Mouse (Mus musculus) small intestine, adult 2 months (tissue): ENCODE results near the gene Glis2. TPM values are rescaled to one million over a fixed set of nuclear protein-coding genes. Genes with fewer than 3 reads are reported as not detected.
A peak's percentile ranks its signal among the peaks of the same experiment; 100 is the strongest.

Experiments
- H3K27ac ChIP-seq: fragments of 200-500 bp; 2 replicates; pipeline ENCODE4 v1.5.1; 2012; ENCODE audit warnings: low read depth, low read length, control low read depth, inconsistent platforms; ENCODE audit not compliant: insufficient read depth
- H3K27me3 ChIP-seq: fragments of 200-500 bp; 2 replicates; pipeline ENCODE4 v1.6.1; 2012; ENCODE audit warnings: mild to moderate bottlenecking, moderate library complexity, low read length, inconsistent platforms; ENCODE audit not compliant: control insufficient read depth, insufficient read depth
- H3K36me3 ChIP-seq: fragments of 200-500 bp; 2 replicates; pipeline ENCODE4 v1.6.1; 2012; ENCODE audit warnings: mild to moderate bottlenecking, low read length, control low read depth, inconsistent platforms; ENCODE audit not compliant: control insufficient read depth, insufficient read depth
- H3K4me1 ChIP-seq: fragments of 200-500 bp; 2 replicates; pipeline ENCODE4 v1.6.1; 2012; ENCODE audit warnings: low read length, inconsistent platforms, mixed read lengths; ENCODE audit not compliant: control insufficient read depth, insufficient read depth, insufficient read length
- H3K4me3 ChIP-seq: fragments of 200-500 bp; 2 replicates; pipeline ENCODE4 v1.5.1; 2012; ENCODE audit warnings: low read depth, mild to moderate bottlenecking, control low read depth, inconsistent platforms, low read length, moderate library complexity
- CTCF ChIP-seq: fragments of 200-500 bp; IDR thresholded peaks from 2 replicates; pipeline ENCODE4 v1.5.1; 2012; ENCODE audit warnings: low read depth, mild to moderate bottlenecking, control low read depth, inconsistent platforms, low read length, moderate library complexity, mixed read lengths; ENCODE audit not compliant: insufficient replicate concordance, insufficient read length; ENCODE audit errors: extremely low read depth
- POLR2A ChIP-seq: fragments of 200-500 bp; IDR thresholded peaks from 2 replicates; pipeline ENCODE4 v1.6.1; 2012; ENCODE audit warnings: low read depth, mild to moderate bottlenecking, control low read depth, inconsistent platforms, low read length, moderate library complexity
- WGBS: fragments of 180-500 bp; shearing (Covaris S2); methylation state at CpG from one replicate; pipeline ENCODE4 v1.1.7; 2018; 5-methylcytosine and 5-hydroxymethylcytosine counted together
- polyA plus RNA-seq: library from polyadenylated mRNA; depleted of rRNA; stranded (reverse); fragments of >200 nt; gene quantifications from 2 replicates; pipeline ENCODE4 v1.2.3, GENCODE M21; 2012

Gene Glis2
- polyA plus RNA-seq, 1 experiment = 10.1 TPM

GRCm38 (mm10) chr16:4647651-4648141, 53.2 kb downstream of the Glis2 start:
- Histone ChIP-seq H3K4me3 (no peak overlapping the region), H3K27me3 (no peaks in the 10 kb centered on the region), H3K4me1 (peaks cover 4% of the 10 kb centered on the region), H3K36me3 (peaks cover 38% of the 10 kb centered on the region), H3K27ac (peak overlapping the region; percentile 16; the same call in 1 of the 2 replicates)
- TF ChIP-seq POLR2A = no peak
- peak; percentile 5; the same call in 1 of the 2 replicates for TF ChIP-seq CTCF
- WGBS = 76% methylated on average over 13 of the region's 13 CpGs

DNA sequence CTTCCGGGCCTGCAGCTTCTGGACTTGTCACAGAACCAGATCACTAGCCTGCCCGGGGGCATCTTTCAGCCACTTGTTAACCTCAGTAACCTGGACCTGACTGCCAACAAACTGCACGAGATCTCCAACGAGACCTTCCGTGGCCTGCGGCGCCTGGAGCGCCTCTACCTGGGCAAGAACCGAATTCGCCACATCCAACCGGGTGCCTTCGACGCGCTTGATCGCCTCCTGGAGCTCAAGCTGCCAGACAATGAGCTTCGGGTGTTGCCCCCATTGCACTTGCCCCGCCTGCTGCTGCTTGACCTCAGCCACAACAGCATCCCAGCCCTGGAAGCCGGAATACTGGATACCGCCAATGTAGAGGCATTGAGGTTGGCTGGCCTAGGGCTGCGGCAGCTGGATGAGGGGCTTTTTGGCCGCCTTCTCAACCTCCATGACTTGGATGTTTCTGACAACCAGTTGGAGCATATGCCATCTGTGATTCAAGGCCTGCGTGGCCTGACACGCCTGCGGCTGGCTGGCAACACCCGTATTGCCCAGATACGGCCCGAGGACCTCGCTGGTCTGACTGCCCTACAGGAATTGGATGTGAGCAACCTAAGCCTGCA, 54.0 kb downstream of the Glis2 start:
- 93% methylated on average over 28 of the region's 28 CpGs for WGBS
- no peaks in the 10 kb centered on the region for H3K4me1 ChIP-seq
- H3K36me3 ChIP-seq = peaks cover 41% of the 10 kb centered on the region
- no peak overlapping the region for H3K4me3 ChIP-seq
- no peaks in the 10 kb centered on the region for H3K27me3 ChIP-seq
- TF ChIP-seq POLR2A (no peak), CTCF (no peak)
- no peak overlapping the region for H3K27ac ChIP-seq

GRCm38 (mm10) chr16:4649211-4649610, 54.7 kb downstream of the Glis2 start:
- Histone ChIP-seq H3K27me3 (no peaks in the 10 kb centered on the region), H3K27ac (no peak overlapping the region), H3K36me3 (peaks cover 44% of the 10 kb centered on the region), H3K4me3 (no peak overlapping the region), H3K4me1 (no peaks in the 10 kb centered on the region)
- no peak for TF ChIP-seq CTCF
- TF ChIP-seq POLR2A = no peak
- WGBS = 92% methylated on average over 5 of the region's 5 CpGs

GRCm38 (mm10) chr16:4649692-4650091, 55.2 kb downstream of the Glis2 start:
- no peaks in the 10 kb centered on the region for H3K27me3 ChIP-seq
- H3K36me3 ChIP-seq = peaks cover 48% of the 10 kb centered on the region
- no peak overlapping the region for H3K27ac ChIP-seq
- no peaks in the 10 kb centered on the region for H3K4me1 ChIP-seq
- TF ChIP-seq CTCF (no peak), POLR2A (no peak)
- no peak overlapping the region for H3K4me3 ChIP-seq
- 91% methylated on average over 11 of the region's 11 CpGs for WGBS

DNA sequence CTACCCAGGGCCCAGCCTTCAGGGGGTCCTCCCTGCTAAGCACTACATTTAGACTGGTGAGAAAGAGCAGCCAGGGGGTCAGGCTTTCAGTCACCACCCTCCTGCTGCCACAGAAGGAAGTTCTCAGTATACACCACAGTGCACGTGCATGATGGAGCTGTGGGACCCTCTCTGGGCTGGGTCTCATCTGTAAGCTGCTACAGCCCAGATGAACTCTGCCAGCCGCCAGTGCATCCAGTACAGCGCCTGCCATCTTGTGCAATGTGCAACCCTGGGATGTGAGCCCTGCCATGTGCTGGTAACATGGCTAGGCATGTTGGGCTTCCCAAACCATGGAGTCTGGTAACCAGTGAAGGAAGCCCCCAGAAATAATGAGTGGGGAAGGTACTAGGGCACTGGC, 55.6 kb downstream of the Glis2 start:
- TF ChIP-seq CTCF (no peak), POLR2A (no peak)
- 92% methylated on average over 3 of the region's 3 CpGs for WGBS
- Histone ChIP-seq H3K27me3 (no peaks in the 10 kb centered on the region), H3K36me3 (peaks cover 53% of the 10 kb centered on the region), H3K27ac (no peak overlapping the region), H3K4me3 (no peak overlapping the region), H3K4me1 (0 out of 2 replicates have a peak, but pooled peaks cover under 1% of the 10 kb centered on the region)

DNA sequence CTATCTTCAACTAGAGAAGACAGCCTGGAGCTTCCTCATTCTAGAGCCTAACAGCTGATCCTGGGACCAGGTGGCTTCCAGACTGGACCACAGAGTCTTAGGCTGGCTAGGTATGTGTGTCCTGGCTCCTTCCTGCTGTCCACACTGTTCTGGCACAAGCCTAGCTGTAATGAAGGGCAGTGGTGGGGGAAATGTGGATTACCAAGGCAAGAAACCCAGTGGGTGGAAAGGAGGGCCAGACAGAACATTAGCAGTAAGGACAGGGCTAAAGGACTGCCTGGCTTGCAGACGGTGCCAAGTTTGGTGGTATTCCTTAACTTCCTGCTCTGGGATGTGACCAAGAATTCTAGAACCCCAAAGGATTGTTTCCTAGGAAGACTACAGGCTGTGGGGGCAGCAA, 56.6 kb downstream of the Glis2 start:
- no peak for TF ChIP-seq POLR2A
- Histone ChIP-seq H3K27ac (no peak overlapping the region), H3K4me3 (no peak overlapping the region), H3K4me1 (0 out of 2 replicates have a peak, but pooled peaks cover 5% of the 10 kb centered on the region), H3K27me3 (no peaks in the 10 kb centered on the region), H3K36me3 (peaks cover 59% of the 10 kb centered on the region)
- 82% methylated on average over 1 of the region's 1 CpGs for WGBS

DNA sequence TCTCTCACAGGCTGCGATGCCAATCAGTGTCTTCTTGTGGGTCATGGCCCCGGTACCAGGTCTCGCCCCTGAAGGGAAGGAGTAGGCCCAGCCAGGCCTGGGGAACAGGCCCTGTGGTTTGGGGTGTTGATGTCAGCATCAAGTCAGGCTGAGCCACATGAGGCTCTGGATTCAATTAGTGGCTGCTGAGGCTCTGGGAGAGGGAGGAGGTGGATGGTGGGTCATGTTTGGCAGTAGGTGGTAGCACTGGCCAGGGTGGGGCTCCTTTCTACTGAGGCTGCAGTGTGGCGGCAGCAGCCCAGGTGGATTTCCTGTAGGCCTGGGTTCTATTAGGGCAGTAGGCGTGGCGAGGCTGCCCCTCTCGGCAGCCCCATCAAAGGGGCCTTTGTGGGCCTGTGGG, 57.1 kb downstream of the Glis2 start:
- Histone ChIP-seq H3K4me1 (0 out of 2 replicates have a peak, but pooled peaks cover 5% of the 10 kb centered on the region), H3K36me3 (peaks cover 59% of the 10 kb centered on the region), H3K27me3 (no peaks in the 10 kb centered on the region), H3K4me3 (no peak overlapping the region), H3K27ac (no peak overlapping the region)
- TF ChIP-seq POLR2A (no peak), CTCF (no peak)
- 75% methylated on average over 7 of the region's 7 CpGs for WGBS
